Mouse (Mus musculus) myocyte (in vitro differentiated cells): ENCODE data around the gene Strn4.

Source experiments
- CEBPB ChIP-seq: IDR thresholded peaks from 2 replicates; pipeline ENCODE4 v1.6.1; 2011; ENCODE audit warnings: mild to moderate bottlenecking, moderate library complexity; ENCODE audit not compliant: poor library complexity, insufficient read depth, severe bottlenecking
- E2F4 ChIP-seq: IDR thresholded peaks from one replicate; pipeline ENCODE4 v1.6.1; 2011; ENCODE audit warnings: mild to moderate bottlenecking, control low read depth, moderate library complexity; ENCODE audit not compliant: insufficient read depth
- MAX ChIP-seq: IDR thresholded peaks from one replicate; pipeline ENCODE4 v1.6.1; 2011; ENCODE audit warnings: low read depth, mild to moderate bottlenecking, control low read depth
- MYOD1 ChIP-seq, 3 experiments: IDR thresholded peaks; one replicate each; pipeline ENCODE4 v1.6.1; 2011; ENCODE audit warnings: control low read depth in 2 of 3, low read depth in 2 of 3, mild to moderate bottlenecking in 2 of 3, moderate library complexity in 1 of 3; ENCODE audit not compliant: insufficient read length in 2 of 3, control insufficient read depth in 1 of 3
- MYOG ChIP-seq, 3 experiments: IDR thresholded peaks; one replicate each; pipeline ENCODE4 v1.6.1; 2011; ENCODE audit warnings: control low read depth in 2 of 3, low read depth in 2 of 3, mild to moderate bottlenecking in 2 of 3; ENCODE audit not compliant: insufficient read length in 2 of 3, control insufficient read depth in 1 of 3, insufficient read depth in 1 of 3
- POLR2A ChIP-seq: IDR thresholded peaks from one replicate; pipeline ENCODE4 v1.6.1; 2011; ENCODE audit warnings: low read depth, mild to moderate bottlenecking, control low read depth, moderate library complexity; ENCODE audit not compliant: insufficient read length
- POLR2AphosphoS2 ChIP-seq: IDR thresholded peaks from one replicate; pipeline ENCODE4 v1.6.1; 2011; ENCODE audit warnings: low read depth, control low read depth; ENCODE audit not compliant: insufficient read length
- REST ChIP-seq: IDR thresholded peaks from one replicate; pipeline ENCODE4 v1.6.1; 2011; ENCODE audit warnings: mild to moderate bottlenecking, control low read depth, moderate library complexity; ENCODE audit not compliant: insufficient read depth, insufficient read length
- SRF ChIP-seq: IDR thresholded peaks from one replicate; pipeline ENCODE4 v1.6.1; 2011; ENCODE audit warnings: low read depth; ENCODE audit not compliant: control insufficient read depth, insufficient read length
- TCF12 ChIP-seq: IDR thresholded peaks from one replicate; pipeline ENCODE4 v1.6.1; 2011; ENCODE audit warnings: mild to moderate bottlenecking, control low read depth; ENCODE audit not compliant: poor library complexity, insufficient read depth, severe bottlenecking
- TCF3 ChIP-seq: IDR thresholded peaks from one replicate; pipeline ENCODE4 v1.6.1; 2011; ENCODE audit warnings: low read depth, control low read depth; ENCODE audit not compliant: insufficient read length
- USF1 ChIP-seq: IDR thresholded peaks from one replicate; pipeline ENCODE4 v1.6.1; 2011; ENCODE audit warnings: low read depth, mild to moderate bottlenecking, control low read depth, moderate library complexity

DNA sequence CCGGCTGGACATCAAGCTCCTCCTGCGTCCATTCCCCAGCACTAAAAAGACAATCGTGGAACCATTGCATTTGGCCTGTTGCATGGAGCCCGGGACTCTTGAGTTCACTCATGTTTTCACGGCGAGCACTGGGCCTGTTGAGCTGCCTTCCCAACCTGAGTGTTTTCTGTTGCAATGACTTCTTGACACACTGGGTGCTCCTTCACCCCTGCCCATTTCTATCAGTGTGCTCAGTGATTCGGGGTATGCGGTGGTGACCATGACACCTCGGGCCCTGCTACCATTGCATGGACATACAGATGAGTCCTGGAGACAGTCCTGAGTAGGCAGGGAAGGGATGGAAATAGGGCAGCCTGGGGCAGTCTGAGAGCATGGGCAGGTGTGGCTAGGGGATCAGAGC lies 56.8 kb downstream of the Strn4 start:
- TF ChIP-seq E2F4 (no peak), MYOG (IDR thresholded peaks at IDR 0.05; ENCODE audit: control insufficient read depth in 1 of 3, insufficient read depth in 1 of 3, insufficient read length in 2 of 3, low read depth in 2 of 3) (no peak), USF1 (no peak), POLR2A (no peak), CEBPB (no peak), TCF12 (no peak), POLR2AphosphoS2 (no peak), MAX (no peak), REST (no peak), SRF (no peak), MYOD1 (IDR thresholded peaks at IDR 0.05; ENCODE audit: control insufficient read depth in 1 of 3, insufficient read length in 2 of 3, low read depth in 2 of 3) (no peak), TCF3 (no peak)
